In genomic region chr3:28165598-28165997, GRCm38 (mm10) we compare ENCODE assay signal across 9 mouse cellular contexts.
DNase-seq lines count a peak whose midpoint lies in the region; ATAC-seq lines count a peak whose summit lies in the region.
"Had no signal": no experiment of that assay in that cellular context is flagged by ENCODE, and none has a peak within 500 bp of the region (broad histone marks: within the 10 kb centered on the region; RNA-seq: fewer than 3 reads in every experiment).

No protein-coding gene starts in this region.

- no peaks in the 10 kb centered on the region for H3K9me3 ChIP-seq in heart, embryonic 12.5 days (replicated peaks)

- 0 out of 2 replicates have a peak, but pooled peaks cover 1% of the 10 kb centered on the region for H3K4me1 ChIP-seq in heart, embryonic 12.5 days (replicated peaks)

- H3K36me3 ChIP-seq in heart, embryonic 12.5 days, result no peaks in the 10 kb centered on the region

- H3K27me3 ChIP-seq in heart, embryonic 12.5 days (replicated peaks), result 0 out of 2 replicates have a peak, but pooled peaks cover 5% of the 10 kb centered on the region
- H3K27me3 ChIP-seq: CH12.LX had no signal

- H3K4me3 ChIP-seq in heart, embryonic 12.5 days, result no peak overlapping the region

- 0% methylated on average over 1 of the region's 1 CpGs for WGBS in heart, embryonic 12.5 days

- no peak for ATAC-seq in heart, embryonic 12.5 days (ENCODE audit: insufficient number of reproducible peaks, low FRiP score)
- ATAC-seq in hematopoietic stem cell, adult 5-6 weeks (replicated peaks in 1 of 2; ENCODE audit: insufficient read depth in 1 of 2, low FRiP score in 2 of 2, low TSS enrichment in 1 of 2, low read depth in 1 of 2, poor library complexity in 2 of 2, severe bottlenecking in 2 of 2), result peak; percentile 70 to 91

- H3K27ac ChIP-seq in heart, embryonic 12.5 days (ENCODE audit: poor library complexity, severe bottlenecking), result no peak overlapping the region

- H3K9ac ChIP-seq in heart, embryonic 12.5 days, result no peak overlapping the region

- peak; percentile 82 for DNase-seq in heart, adult 11 months
- peak; percentile 71 for DNase-seq in adrenal gland, postnatal 14 days
- peak; percentile 67 for DNase-seq in embryo, embryonic 9.5 days (ENCODE audit: extremely low spot score)
- DNase-seq in layer of hippocampus, adult 18-20 months (ENCODE audit: low spot score in 2 of 2), result peak; percentile 57 to 91
- peak; percentile 80 for DNase-seq in lung, postnatal 10 days
- peak; percentile 71 for DNase-seq in right cerebral cortex, adult 18-20 months

- H3K4me2 ChIP-seq in heart, embryonic 12.5 days, result no peak overlapping the region
